Mouse (Mus musculus): ENCODE data around the gene Hsdl1. TPM values are rescaled to one million over a fixed set of nuclear protein-coding genes. Genes with fewer than 3 reads are reported as not detected.

The Hsdl1 gene
- polyA plus RNA-seq, 1 experiment, result 24.5 TPM

- no peaks in the 10 kb centered on the region for H3K9me3 ChIP-seq
- no peaks in the 10 kb centered on the region; the same call in 1 of the 2 replicates for H3K4me1 ChIP-seq
- no peak overlapping the region for H3K4me3 ChIP-seq (replicated peaks)
- TF ChIP-seq GATA1 (IDR thresholded peaks at IDR 0.05; ENCODE audit: borderline replicate concordance, low read length) (no peak), FLI1 (IDR thresholded peaks at IDR 0.05; ENCODE audit: low read length) (no peak)
- no peaks in the 10 kb centered on the region for H3K36me3 ChIP-seq (replicated peaks; ENCODE audit: low read length)
- peaks cover 72% of the 10 kb centered on the region for H3K27me3 ChIP-seq (replicated peaks)
These were observed 41.4 kb upstream of the Hsdl1 start for GRCm38 (mm10) chr8:119616358-119616757.

GRCm38 (mm10) chr8:119615096-119615495 is 40.1 kb upstream of the Hsdl1 start:
- Histone ChIP-seq H3K27me3 (replicated peaks) (peaks cover 64% of the 10 kb centered on the region), H3K4me3 (replicated peaks) (no peak overlapping the region), H3K4me1 (no peaks in the 10 kb centered on the region; the same call in 1 of the 2 replicates), H3K36me3 (replicated peaks; ENCODE audit: low read length) (no peaks in the 10 kb centered on the region), H3K9me3 (0 out of 2 replicates have a peak, but pooled peaks cover under 1% of the 10 kb centered on the region)
- TF ChIP-seq FLI1 (IDR thresholded peaks at IDR 0.05; ENCODE audit: low read length), result no peak
- TF ChIP-seq GATA1 (IDR thresholded peaks at IDR 0.05; ENCODE audit: borderline replicate concordance, low read length), result no peak

DNA sequence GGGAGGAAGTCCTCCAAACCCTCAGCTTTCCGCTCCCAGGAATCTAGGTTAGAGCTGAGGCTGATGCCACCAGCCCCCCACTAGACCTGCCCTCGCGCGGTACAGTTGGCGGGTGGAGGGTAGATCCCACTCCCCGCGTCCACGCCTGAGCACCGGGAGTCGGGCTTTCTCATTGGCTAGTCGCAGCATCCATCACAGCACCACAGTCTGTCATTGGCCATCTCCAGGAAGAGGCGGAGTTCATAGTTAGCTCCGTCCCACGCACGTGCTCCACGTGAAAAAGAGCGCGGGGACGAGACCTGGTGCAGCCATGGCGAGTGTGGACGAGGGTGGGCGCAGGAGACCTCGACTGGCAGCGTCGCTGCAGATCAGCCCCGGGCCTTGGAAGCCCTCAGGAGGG is 37.5 kb upstream of the Hsdl1 start, which contains the start of gene Adad2:
TSS of gene Adad2 (plus strand) at position 277 of the 400 bp plus-strand sequence.
- peaks cover 23% of the 10 kb centered on the region for H3K9me3 ChIP-seq
- peaks cover 46% of the 10 kb centered on the region for H3K27me3 ChIP-seq (replicated peaks)
- no peak within 1 kb of the TSS for H3K4me3 ChIP-seq (replicated peaks)
- TF ChIP-seq FLI1 (IDR thresholded peaks at IDR 0.05; ENCODE audit: low read length), result no peak
- TF ChIP-seq GATA1 (IDR thresholded peaks at IDR 0.05; ENCODE audit: borderline replicate concordance, low read length), result no peak
- no peaks in the 10 kb centered on the region; the same call in 1 of the 2 replicates for H3K4me1 ChIP-seq
- H3K36me3 ChIP-seq (replicated peaks; ENCODE audit: low read length), result no peaks in the 10 kb centered on the region

DNA sequence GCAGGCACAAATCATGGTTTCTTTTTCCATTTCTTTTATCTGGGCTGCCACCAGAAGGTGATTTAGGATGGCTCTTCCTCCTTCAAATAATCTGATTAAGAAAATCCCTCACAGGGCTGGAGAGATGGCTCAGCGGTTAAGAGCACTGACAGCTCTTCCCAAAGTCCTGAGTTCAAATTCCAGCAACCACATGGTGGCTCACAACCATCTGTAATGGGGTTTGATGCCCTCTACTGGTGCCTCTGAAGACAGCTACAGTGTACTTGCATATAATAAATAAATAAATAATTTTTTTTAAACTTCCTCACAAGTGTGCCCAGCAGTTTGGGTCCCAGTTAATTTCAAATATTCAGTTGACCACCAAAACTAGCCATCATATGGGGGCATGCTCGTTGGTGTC is 31.2 kb upstream of the Hsdl1 start:
- Histone ChIP-seq H3K36me3 (replicated peaks; ENCODE audit: low read length) (peaks cover 22% of the 10 kb centered on the region), H3K27me3 (replicated peaks) (peaks cover 3% of the 10 kb centered on the region), H3K9me3 (peaks cover 23% of the 10 kb centered on the region), H3K4me1 (peaks cover 25% of the 10 kb centered on the region), H3K4me3 (replicated peaks) (no peak overlapping the region)
- TF ChIP-seq FLI1 (IDR thresholded peaks at IDR 0.05; ENCODE audit: low read length), result no peak
- no peak for TF ChIP-seq GATA1 (IDR thresholded peaks at IDR 0.05; ENCODE audit: borderline replicate concordance, low read length)

DNA sequence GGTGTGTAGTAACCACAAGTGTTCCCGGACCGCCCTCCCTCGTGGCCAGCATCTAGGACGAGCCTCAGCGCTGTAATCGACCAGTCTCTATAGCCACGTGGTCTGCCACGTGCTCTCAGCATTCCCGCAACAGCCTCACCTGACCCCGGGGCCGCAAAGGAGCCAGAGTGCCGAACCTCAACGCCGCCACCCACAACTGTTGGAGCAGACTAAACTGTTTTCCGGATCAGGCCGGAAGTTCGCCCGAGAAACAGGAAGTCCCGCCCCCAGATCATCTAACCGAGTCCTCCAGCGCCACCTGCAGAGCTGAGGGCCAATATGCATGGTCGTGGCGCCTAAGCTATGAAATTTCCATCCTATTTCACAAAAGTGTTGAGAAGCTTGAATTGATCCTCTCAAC is 30.0 kb upstream of the Hsdl1 start, which contains the start of gene Taf1c:
TSS of gene Taf1c (minus strand) at position 227 of the 400 bp plus-strand sequence.
- peaks cover 25% of the 10 kb centered on the region for H3K4me1 ChIP-seq

GRCm38 (mm10) chr8:119604398-119604803 is 29.4 kb upstream of the Hsdl1 start:
- TF ChIP-seq FLI1 (IDR thresholded peaks at IDR 0.05; ENCODE audit: low read length) (no peak), GATA1 (IDR thresholded peaks at IDR 0.05; ENCODE audit: borderline replicate concordance, low read length) (no peak)
- Histone ChIP-seq H3K4me1 (peaks cover 25% of the 10 kb centered on the region), H3K9me3 (peaks cover 15% of the 10 kb centered on the region), H3K4me3 (replicated peaks) (peak overlapping the region; percentile 99), H3K36me3 (replicated peaks; ENCODE audit: low read length) (peaks cover 41% of the 10 kb centered on the region), H3K27me3 (replicated peaks) (no peaks in the 10 kb centered on the region)

More for the DNA sequence above, 30.0 kb upstream of the Hsdl1 start, which contains the start of gene Taf1c:
- peaks cover 21% of the 10 kb centered on the region for H3K9me3 ChIP-seq
- TF ChIP-seq FLI1 (IDR thresholded peaks at IDR 0.05; ENCODE audit: low read length) (peak; percentile 92), GATA1 (IDR thresholded peaks at IDR 0.05; ENCODE audit: borderline replicate concordance, low read length) (no peak)
- no peaks in the 10 kb centered on the region for H3K27me3 ChIP-seq (replicated peaks)
- H3K36me3 ChIP-seq (replicated peaks; ENCODE audit: low read length), result peaks cover 35% of the 10 kb centered on the region
- H3K4me3 ChIP-seq (replicated peaks), result peak within 1 kb of the TSS; percentile 99

DNA sequence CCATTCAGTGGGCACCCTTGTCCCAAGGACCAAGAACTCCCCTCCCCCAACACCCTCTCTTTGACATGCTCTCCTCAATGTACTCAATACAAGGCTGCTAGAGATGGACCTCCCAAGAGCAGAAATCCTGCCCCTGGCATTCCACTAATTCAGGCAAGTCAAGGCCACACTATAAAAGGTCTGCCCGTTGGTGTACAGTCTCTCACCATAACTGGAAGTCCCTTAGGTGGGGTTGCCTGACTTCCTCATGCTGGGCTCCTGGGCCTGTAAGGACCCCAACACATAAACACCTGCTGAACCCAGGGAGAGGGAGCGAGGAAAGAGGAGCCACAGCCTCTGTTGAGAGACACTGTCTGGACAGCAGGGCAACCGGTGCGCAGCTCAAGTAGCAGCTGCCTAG is 28.8 kb upstream of the Hsdl1 start:
- TF ChIP-seq FLI1 (IDR thresholded peaks at IDR 0.05; ENCODE audit: low read length) (no peak), GATA1 (IDR thresholded peaks at IDR 0.05; ENCODE audit: borderline replicate concordance, low read length) (no peak)
- H3K4me3 ChIP-seq (replicated peaks), result peak overlapping the region; percentile 99

GRCm38 (mm10) chr8:119591456-119591855 is 16.5 kb upstream of the Hsdl1 start:
- no peak overlapping the region for H3K4me3 ChIP-seq (replicated peaks)
- peaks cover 68% of the 10 kb centered on the region for H3K4me1 ChIP-seq
- no peak for TF ChIP-seq FLI1 (IDR thresholded peaks at IDR 0.05; ENCODE audit: low read length)
- no peak for TF ChIP-seq GATA1 (IDR thresholded peaks at IDR 0.05; ENCODE audit: borderline replicate concordance, low read length)
- peaks cover 5% of the 10 kb centered on the region for H3K36me3 ChIP-seq (replicated peaks; ENCODE audit: low read length)
- H3K27me3 ChIP-seq (replicated peaks), result peaks cover 24% of the 10 kb centered on the region
- H3K9me3 ChIP-seq, result no peaks in the 10 kb centered on the region

More for the DNA sequence above, 28.8 kb upstream of the Hsdl1 start:
- Histone ChIP-seq H3K4me1 (peaks cover 25% of the 10 kb centered on the region), H3K27me3 (replicated peaks) (no peaks in the 10 kb centered on the region), H3K9me3 (peaks cover 9% of the 10 kb centered on the region), H3K36me3 (replicated peaks; ENCODE audit: low read length) (peaks cover 47% of the 10 kb centered on the region)

- H3K4me3 ChIP-seq (replicated peaks), result peak overlapping the region; percentile 33
- TF ChIP-seq FLI1 (IDR thresholded peaks at IDR 0.05; ENCODE audit: low read length) (no peak), GATA1 (IDR thresholded peaks at IDR 0.05; ENCODE audit: borderline replicate concordance, low read length) (no peak)
- H3K4me1 ChIP-seq, result peaks cover 65% of the 10 kb centered on the region
- H3K27me3 ChIP-seq (replicated peaks), result peaks cover 24% of the 10 kb centered on the region
- H3K36me3 ChIP-seq (replicated peaks; ENCODE audit: low read length), result no peaks in the 10 kb centered on the region
- H3K9me3 ChIP-seq, result no peaks in the 10 kb centered on the region
These were observed 15.4 kb upstream of the Hsdl1 start for GRCm38 (mm10) chr8:119590348-119590747.

DNA sequence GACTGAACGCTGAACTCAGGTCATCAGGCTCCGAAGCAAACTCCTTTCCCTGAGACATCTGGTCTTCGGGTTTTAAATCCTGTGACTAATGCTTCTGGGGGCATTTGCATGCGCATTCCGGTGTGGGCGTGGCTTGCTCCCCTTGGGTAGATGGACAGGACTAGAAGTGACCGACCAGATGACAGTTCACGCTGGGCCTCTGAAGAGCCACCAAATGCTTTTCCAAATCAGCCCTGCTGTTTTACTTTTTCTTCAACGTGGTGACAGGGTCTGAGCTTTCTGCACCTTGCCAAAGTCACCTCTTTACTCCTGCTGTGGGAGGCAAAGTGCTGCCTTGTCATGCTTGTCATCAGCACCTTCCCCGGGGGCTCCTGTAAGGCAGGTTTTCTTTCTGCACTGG is 13.9 kb upstream of the Hsdl1 start:
- peaks cover 24% of the 10 kb centered on the region for H3K27me3 ChIP-seq (replicated peaks)
- no peaks in the 10 kb centered on the region for H3K36me3 ChIP-seq (replicated peaks; ENCODE audit: low read length)
- peaks cover 54% of the 10 kb centered on the region for H3K4me1 ChIP-seq
- TF ChIP-seq GATA1 (IDR thresholded peaks at IDR 0.05; ENCODE audit: borderline replicate concordance, low read length), result no peak
- no peak for TF ChIP-seq FLI1 (IDR thresholded peaks at IDR 0.05; ENCODE audit: low read length)
- no peaks in the 10 kb centered on the region for H3K9me3 ChIP-seq
- H3K4me3 ChIP-seq (replicated peaks), result no peak overlapping the region
